Mouse (Mus musculus): ENCODE data around the gene Alpk1. TPM values are rescaled to one million over a fixed set of nuclear protein-coding genes. Genes with fewer than 3 reads are reported as not detected.

Alpk1 gene
- polyA plus RNA-seq, 1 experiment from 2014 or later: 1.1 TPM

- no peak overlapping the region; the same call in 1 of the 2 replicates for H3K9ac ChIP-seq
- peak overlapping the region; percentile 72 for H3K27ac ChIP-seq
- peak; percentile 89 for ATAC-seq
- peaks cover 68% of the 10 kb centered on the region for H3K27me3 ChIP-seq
- H3K9me3 ChIP-seq (replicated peaks): no peaks in the 10 kb centered on the region
- no peaks in the 10 kb centered on the region for H3K36me3 ChIP-seq (ENCODE audit: poor library complexity, severe bottlenecking)
- WGBS: 12% methylated on average over 18 of the region's 18 CpGs
- H3K4me2 ChIP-seq: peak overlapping the region; percentile 34
- H3K4me1 ChIP-seq: peaks cover 33% of the 10 kb centered on the region
- H3K4me3 ChIP-seq: no peak overlapping the region
Measured at GRCm38 (mm10) chr3:127646156-127646825, 134.0 kb downstream of the Alpk1 start.

- Histone ChIP-seq H3K9me3 (replicated peaks) (no peaks in the 10 kb centered on the region), H3K27ac (peak overlapping the region; percentile 63), H3K9ac (no peak overlapping the region), H3K27me3 (peaks cover 94% of the 10 kb centered on the region), H3K36me3 (ENCODE audit: poor library complexity, severe bottlenecking) (no peaks in the 10 kb centered on the region), H3K4me1 (peaks cover 58% of the 10 kb centered on the region), H3K4me3 (no peak overlapping the region), H3K4me2 (peak overlapping the region; percentile 22)
- WGBS: 6% methylated on average over 5 of the region's 5 CpGs
- ATAC-seq: no peak
Measured at GRCm38 (mm10) chr3:127642211-127642610, 138.1 kb downstream of the Alpk1 start.

GRCm38 (mm10) chr3:127640762-127641700, 139.3 kb downstream of the Alpk1 start:
- H3K9me3 ChIP-seq (replicated peaks): no peaks in the 10 kb centered on the region
- peaks cover 49% of the 10 kb centered on the region for H3K4me1 ChIP-seq
- 8% methylated on average over 37 of the region's 37 CpGs for WGBS
- H3K4me2 ChIP-seq: peak overlapping the region; percentile 42
- peak overlapping the region; percentile 82 for H3K27ac ChIP-seq
- peaks cover 91% of the 10 kb centered on the region for H3K27me3 ChIP-seq
- H3K36me3 ChIP-seq (ENCODE audit: poor library complexity, severe bottlenecking): no peaks in the 10 kb centered on the region
- peak overlapping the region; percentile 37; the same call in 1 of the 2 replicates for H3K9ac ChIP-seq
- peak; percentile 19; the same call in 1 of the 2 replicates for ATAC-seq
- peak overlapping the region; percentile 12 for H3K4me3 ChIP-seq

GRCm38 (mm10) chr3:127639875-127640761, 140.2 kb downstream of the Alpk1 start:
- ATAC-seq: peak; percentile 82
- Histone ChIP-seq H3K9ac (peak overlapping the region; percentile 18; the same call in 1 of the 2 replicates), H3K27me3 (peaks cover 88% of the 10 kb centered on the region), H3K9me3 (replicated peaks) (no peaks in the 10 kb centered on the region), H3K4me2 (peak overlapping the region; percentile 42), H3K4me3 (peak overlapping the region; percentile 12; the same call in 1 of the 2 replicates), H3K4me1 (peaks cover 44% of the 10 kb centered on the region), H3K27ac (peak overlapping the region; percentile 82), H3K36me3 (ENCODE audit: poor library complexity, severe bottlenecking) (no peaks in the 10 kb centered on the region)
- under 1% methylated on average over 36 of the region's 36 CpGs for WGBS

- H3K4me3 ChIP-seq: peak overlapping the region; percentile 52
- H3K4me1 ChIP-seq: peaks cover 45% of the 10 kb centered on the region
- H3K4me2 ChIP-seq: peak overlapping the region; percentile 65
- 5% methylated on average over 3 of the region's 3 CpGs for whole genome bisulfite sequencing
- H3K27ac ChIP-seq: peak overlapping the region; percentile 98
- H3K36me3 ChIP-seq (ENCODE audit: poor library complexity, severe bottlenecking): 0 out of 2 replicates have a peak, but pooled peaks cover 4% of the 10 kb centered on the region
- peaks cover 84% of the 10 kb centered on the region for H3K27me3 ChIP-seq
- no peak for ATAC-seq
- H3K9ac ChIP-seq: peak overlapping the region; percentile 92
- no peaks in the 10 kb centered on the region for H3K9me3 ChIP-seq (replicated peaks)
Measured at GRCm38 (mm10) chr3:127634984-127635349, 145.4 kb downstream of the Alpk1 start.

- H3K4me1 ChIP-seq: peaks cover 44% of the 10 kb centered on the region
- H3K36me3 ChIP-seq (ENCODE audit: poor library complexity, severe bottlenecking): 0 out of 2 replicates have a peak, but pooled peaks cover 4% of the 10 kb centered on the region
- no peaks in the 10 kb centered on the region for H3K9me3 ChIP-seq (replicated peaks)
- peak; percentile 75 for ATAC-seq
- peak overlapping the region; percentile 52 for H3K4me3 ChIP-seq
- H3K4me2 ChIP-seq: peak overlapping the region; percentile 65
- H3K27ac ChIP-seq: peak overlapping the region; percentile 98
- peaks cover 84% of the 10 kb centered on the region for H3K27me3 ChIP-seq
- H3K9ac ChIP-seq: peak overlapping the region; percentile 92
- WGBS: 1% methylated on average over 55 of the region's 58 CpGs
Measured at GRCm38 (mm10) chr3:127634101-127634983, 146.0 kb downstream of the Alpk1 start.

GRCm38 (mm10) chr3:127633080-127634032, 147.0 kb downstream of the Alpk1 start, which contains the start of gene Neurog2:
Gene Neurog2, plus strand, starts transcription at chr3:127633135.
- H3K4me3 ChIP-seq: peak within 1 kb of the TSS; percentile 52
- H3K4me1 ChIP-seq: peaks cover 50% of the 10 kb centered on the region
- no peaks in the 10 kb centered on the region for H3K9me3 ChIP-seq (replicated peaks)
- peaks cover 83% of the 10 kb centered on the region for H3K27me3 ChIP-seq
- peak within 1 kb of the TSS; percentile 92 for H3K9ac ChIP-seq
- WGBS: under 1% methylated on average over 89 of the region's 92 CpGs
- peak; percentile 65 for ATAC-seq
- H3K36me3 ChIP-seq (ENCODE audit: poor library complexity, severe bottlenecking): 0 out of 2 replicates have a peak, but pooled peaks cover 4% of the 10 kb centered on the region
- H3K27ac ChIP-seq: peak within 1 kb of the TSS; percentile 98
- H3K4me2 ChIP-seq: peak within 1 kb of the TSS; percentile 65

- peak; percentile 81 for ATAC-seq
- peak overlapping the region; percentile 52 for H3K4me3 ChIP-seq
- under 1% methylated on average over 30 of the region's 32 CpGs for WGBS
- H3K9me3 ChIP-seq (replicated peaks): no peaks in the 10 kb centered on the region
- 0 out of 2 replicates have a peak, but pooled peaks cover 4% of the 10 kb centered on the region for H3K36me3 ChIP-seq (ENCODE audit: poor library complexity, severe bottlenecking)
- H3K27me3 ChIP-seq: peaks cover 83% of the 10 kb centered on the region
- H3K27ac ChIP-seq: peak overlapping the region; percentile 98
- H3K9ac ChIP-seq: peak overlapping the region; percentile 92
- H3K4me2 ChIP-seq: peak overlapping the region; percentile 65
- peaks cover 54% of the 10 kb centered on the region for H3K4me1 ChIP-seq
Measured at GRCm38 (mm10) chr3:127632531-127632930, 147.8 kb downstream of the Alpk1 start.

- Histone ChIP-seq H3K9me3 (replicated peaks) (no peaks in the 10 kb centered on the region), H3K9ac (peak overlapping the region; percentile 63; the same call in 1 of the 2 replicates), H3K4me3 (peak overlapping the region; percentile 52), H3K4me2 (peak overlapping the region; percentile 65), H3K4me1 (peaks cover 63% of the 10 kb centered on the region), H3K36me3 (ENCODE audit: poor library complexity, severe bottlenecking) (0 out of 2 replicates have a peak, but pooled peaks cover 4% of the 10 kb centered on the region), H3K27ac (peak overlapping the region; percentile 98), H3K27me3 (peaks cover 84% of the 10 kb centered on the region)
- ATAC-seq: no peak
- WGBS: 0% methylated on average over 10 of the region's 10 CpGs
Measured at GRCm38 (mm10) chr3:127631582-127631981, 148.7 kb downstream of the Alpk1 start.

Data from forebrain, embryonic 13.5 days (tissue).